Mouse (Mus musculus) frontal cortex, postnatal 36 days (tissue): ENCODE results near the gene Ms4a4d.
"Not testable (repeated sequence)": the region's sequence is repeated elsewhere in the genome, so short reads cannot be mapped to it uniquely, and the experiment has no call there.

Experiments used
- DNase-seq, 2 experiments: peaks; one replicate each; pipeline ENCODE4 v3.0.0; 2022; ENCODE audit warnings: low spot score in 2 of 2

Gene Ms4a4d

DNA sequence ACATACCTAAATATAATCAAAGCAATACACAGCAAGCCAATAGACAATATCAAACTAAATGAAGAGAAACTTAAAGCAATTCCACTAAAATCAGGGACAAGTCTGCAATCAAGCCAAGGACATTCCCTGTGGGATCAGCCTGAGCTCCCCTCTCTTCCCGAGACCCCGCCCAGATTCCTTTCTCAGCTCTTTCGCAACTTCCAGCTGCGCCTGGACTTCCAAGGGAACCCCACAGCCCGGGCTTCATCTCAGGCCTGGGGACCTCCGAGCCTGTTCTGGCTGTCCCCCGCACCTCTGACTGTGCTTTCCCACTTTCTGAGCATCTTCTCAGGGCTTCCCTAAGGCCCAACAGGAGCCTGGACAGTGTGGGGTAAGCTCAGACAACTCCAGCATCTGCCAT is at the start of gene Ms4a4d:
TSS of gene Ms4a4d (plus strand) at position 209 of the 400 bp plus-strand sequence.
- no peak for DNase-seq

DNA sequence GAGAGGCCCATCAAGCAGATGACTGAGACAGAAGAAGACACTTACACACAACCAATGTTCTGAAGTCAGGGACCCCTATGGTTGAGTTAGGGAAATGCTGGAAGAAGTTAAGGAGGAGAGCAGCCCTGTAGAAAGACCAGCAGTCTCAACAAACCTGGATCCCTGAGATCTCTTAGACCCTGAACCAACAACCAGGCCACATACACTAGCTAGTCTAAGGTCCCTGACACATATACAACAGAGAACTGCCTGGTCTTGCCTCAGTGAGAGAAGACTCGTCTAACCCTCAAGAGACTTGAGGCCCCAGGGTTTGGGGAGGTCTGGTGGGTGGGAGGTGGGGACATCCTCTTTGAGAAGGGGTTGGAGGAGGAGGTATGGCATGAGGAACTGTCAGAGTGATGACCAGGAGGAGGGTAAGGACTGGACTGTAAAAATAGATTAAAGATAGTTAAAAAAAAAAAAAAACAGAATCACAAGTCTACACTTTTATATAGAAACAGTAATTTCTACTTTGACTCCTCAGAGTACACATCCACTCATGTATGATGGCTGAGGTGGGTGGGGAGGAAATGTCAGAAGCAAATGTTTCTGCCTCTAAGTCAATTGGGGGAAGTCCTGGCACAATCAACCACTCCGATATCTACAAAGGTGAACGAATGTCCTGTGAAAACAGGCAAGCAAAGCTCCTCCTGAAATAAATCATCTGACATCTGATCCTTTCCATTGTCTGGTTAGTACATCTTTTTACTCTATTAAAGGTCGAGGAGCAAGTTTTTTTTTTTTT is 45.0 kb upstream of the Ms4a4d start:
- no peak for DNase-seq

DNA sequence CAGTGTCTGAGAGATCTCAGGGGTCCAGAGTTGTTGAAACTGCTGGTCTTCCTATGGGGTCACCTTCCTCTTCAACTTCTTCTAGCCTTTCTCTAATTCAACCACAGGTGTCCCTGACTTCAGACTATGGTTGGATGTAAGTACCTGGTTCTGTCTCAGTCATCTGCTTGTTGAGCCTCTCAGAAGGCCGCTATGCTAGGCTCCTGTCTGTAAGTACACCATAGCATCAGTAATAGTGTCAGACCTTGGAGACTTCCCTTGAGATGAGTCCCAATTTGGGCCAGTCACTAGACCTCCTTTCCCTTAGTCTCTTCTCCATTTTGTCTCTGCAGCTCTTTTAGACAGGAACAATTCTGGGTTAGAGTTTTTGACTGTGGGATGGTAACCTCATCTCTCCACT is 43.9 kb upstream of the Ms4a4d start:
- no peak for DNase-seq

DNA sequence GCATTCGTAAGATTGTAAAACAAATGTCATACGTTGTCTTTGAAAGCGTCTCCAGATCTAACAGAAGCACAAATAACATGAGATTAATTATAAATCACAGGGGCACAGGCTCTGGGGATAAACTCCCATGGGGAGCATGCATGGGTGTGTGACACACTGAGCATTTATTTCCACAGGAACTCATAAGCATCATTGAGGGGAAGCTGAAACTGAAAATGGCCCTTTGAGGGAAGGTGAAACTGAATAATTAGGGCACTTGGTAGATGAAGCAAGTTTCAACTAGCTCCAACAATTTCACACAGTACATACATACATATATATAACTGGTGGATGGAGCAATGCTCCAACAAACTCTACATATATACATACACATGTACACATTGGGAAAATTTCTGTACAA is 42.1 kb upstream of the Ms4a4d start:
- DNase-seq = no peak

DNA sequence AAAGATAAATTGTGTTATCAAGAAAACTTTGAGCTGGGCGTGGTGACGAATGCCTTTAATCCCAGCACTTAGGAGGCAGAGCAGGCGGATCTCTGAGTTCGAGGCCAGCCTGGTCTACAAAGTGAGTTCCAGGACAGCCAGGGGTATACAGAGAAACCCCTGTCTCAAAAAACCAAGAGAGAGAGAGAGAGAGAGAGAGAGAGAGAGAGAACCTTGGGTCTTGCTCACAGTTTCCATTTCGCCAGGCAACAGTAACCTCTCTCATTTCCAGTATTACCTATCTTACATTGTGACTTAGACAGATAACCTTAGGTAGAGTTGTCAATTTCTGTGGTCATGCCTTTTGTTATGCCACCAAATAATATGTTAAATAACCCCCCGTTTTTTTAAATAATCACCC is 40.2 kb upstream of the Ms4a4d start:
- no peak for DNase-seq

DNA sequence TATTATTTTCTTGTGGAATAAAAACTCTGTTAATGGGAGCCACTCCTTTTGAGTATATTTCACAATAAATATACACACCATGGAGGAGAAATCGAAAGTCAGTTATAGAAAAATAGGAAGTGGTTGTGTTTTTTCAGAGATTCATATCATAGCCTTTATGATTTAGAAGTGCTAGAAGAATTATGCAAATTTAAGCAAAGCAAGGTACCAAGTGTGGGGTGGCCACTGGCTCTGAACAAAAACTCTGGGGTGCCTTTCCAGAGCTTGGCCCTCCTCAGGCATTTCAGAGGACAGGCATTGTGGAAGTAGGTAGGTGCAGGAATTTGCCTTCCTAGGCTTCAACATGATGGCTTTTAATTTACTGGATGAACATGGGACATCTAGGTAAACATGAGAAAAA is 39.3 kb upstream of the Ms4a4d start:
- DNase-seq = not testable (repeated sequence)

DNA sequence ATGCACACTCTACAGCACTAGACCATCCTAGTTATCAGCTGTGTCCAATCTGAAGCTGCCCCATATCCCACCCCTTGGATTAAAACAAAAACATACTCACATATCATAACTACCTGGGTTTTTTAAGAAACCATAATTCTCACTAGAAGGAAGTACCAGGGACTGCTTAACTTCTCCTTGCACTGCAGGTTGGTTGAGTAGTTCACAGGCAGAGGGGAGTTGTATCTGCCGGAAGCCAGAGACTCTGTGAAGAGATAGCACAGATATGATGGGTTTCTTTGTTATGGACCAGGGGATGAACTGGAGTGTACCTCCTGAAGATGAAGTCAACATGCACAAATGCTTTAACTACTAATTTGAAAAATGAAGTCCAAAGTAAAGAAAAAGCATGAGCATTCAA is 35.8 kb upstream of the Ms4a4d start:
- no peak for DNase-seq

DNA sequence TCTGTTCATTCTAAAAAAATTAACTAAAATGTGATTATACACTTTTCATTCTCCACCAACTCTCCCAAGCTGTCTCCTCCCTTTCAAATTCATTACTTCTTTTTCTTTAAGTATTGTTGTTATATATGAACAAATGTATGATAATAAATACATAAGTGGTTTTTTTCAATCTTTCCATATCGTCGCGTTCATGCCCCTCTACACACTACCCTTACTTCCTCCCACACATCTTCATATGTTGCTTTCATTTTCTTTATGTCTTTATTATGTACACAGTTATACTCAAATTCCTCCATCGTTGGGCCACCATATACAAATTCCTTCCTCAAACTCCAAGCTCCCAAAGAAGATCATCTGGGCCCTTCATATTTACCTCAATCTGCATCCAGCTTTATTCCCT is 35.3 kb upstream of the Ms4a4d start:
- DNase-seq = no peak

DNA sequence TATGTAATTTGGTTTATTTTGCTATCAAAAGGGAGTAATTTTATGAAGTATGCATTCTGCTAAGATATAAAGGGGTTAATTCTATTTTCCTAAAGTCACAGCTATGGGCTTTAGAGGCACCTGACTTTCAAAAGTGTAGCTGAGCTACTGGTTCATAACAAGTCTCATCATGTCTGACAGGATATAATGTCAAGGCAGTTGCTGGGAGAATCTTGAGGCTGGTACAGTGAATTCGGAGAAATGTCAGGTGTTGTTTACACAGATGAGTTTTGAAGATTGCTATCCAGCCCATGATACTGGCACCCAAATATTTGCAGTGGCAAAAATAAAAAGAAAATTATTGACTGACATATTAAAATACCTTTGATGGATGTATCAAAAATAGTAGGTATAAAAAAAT is 31.7 kb upstream of the Ms4a4d start:
- no peak for DNase-seq

DNA sequence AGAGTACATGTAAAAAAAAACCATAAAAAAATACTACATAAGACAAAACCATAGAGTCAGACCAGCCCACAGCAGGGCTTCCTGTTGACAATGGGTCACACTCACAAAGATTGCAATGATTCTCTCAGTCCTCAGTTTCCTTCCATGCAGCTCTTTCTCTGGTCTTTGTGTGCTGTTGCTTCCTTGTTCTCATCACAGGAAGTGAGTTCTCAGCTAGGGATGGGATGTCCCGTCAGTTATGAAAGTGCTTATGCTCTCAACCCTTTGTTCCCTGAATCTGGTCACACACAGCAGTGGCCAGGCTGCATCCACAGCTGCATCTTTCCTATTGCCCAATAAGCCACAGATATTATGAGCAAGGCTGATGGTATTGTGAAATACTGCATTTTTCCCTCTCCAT is 23.1 kb upstream of the Ms4a4d start:
- no peak for DNase-seq

DNA sequence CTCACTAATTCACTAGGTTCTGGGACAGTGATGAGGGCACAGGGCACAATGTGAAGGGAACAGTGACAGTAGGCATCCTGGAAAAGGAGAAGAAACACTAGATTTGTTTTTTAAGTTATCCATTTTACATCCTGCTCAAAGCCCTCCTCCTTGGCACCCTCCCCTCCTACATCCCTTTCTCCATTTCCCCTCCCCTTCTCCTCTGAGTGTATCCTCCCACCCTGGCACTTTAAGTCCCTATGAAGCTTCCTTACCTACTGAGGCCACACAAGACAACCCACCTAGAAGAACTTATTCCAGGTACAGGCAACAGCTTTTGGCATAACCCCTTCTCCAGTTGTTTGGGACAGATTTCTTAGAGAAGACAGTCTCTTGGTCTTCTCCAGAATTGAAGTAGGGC is 20.4 kb upstream of the Ms4a4d start, which contains the start of gene Ms4a6b:
TSS of gene Ms4a6b (plus strand) at position 267 of the 400 bp plus-strand sequence.
- no peak for DNase-seq

DNA sequence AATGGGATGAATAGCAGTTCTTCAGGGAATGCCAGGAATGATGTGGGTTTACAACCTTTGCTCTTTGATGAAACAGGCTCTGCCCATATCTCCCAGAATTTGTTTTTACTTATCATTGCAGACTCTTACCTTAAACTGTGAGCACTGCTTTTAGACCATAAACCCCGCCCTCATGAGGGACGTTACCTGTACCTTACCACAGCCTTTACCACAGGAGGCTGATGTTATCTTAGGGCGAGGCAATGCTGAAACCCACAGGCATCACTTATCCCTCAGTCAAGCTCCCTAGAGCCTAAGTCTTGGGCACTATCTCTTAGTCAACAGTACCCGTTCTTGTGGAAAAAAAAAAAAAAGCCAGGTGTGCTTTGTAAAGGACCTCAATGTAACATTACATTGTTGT is 19.8 kb upstream of the Ms4a4d start:
- DNase-seq = no peak

DNA sequence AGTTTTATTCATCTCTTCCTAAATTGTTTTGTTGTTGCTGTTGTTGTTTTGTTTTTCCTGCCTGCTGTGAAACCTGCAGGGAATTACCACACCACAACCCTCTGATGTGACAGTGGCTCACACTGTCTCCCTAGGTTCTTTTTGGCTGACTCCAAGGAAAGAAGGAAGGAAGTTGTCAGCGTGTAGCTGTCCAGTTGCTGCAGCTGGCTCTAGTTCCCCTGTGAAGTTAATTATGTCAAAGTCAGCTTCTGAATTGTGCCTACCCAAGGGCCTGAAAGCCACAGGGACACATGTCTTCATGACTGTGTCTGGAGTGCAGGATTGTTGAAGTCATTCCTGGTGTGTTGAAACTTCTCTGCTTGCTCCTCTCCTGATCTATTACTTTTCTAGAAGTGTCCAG is 19.2 kb upstream of the Ms4a4d start:
- DNase-seq = not testable (repeated sequence)

DNA sequence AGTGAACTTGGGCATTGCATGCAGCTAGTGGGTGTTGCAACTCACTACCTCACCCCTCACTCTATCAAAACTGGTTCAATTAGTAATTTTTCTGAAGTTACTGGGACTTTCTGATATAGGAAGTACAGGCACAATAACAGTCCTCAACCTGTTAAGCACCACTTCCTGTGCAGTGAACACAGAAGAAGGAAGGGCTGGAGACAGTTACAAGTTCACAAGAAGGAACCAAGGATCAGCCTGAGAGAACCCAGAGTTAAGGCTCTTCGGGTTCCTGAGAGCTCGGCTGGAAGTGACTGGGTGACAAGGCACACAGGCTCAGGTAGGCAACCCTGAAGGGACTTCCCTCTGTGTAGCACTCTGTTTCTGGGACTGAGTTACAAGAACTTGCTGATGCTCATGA is 18.2 kb upstream of the Ms4a4d start:
- not testable (repeated sequence) for DNase-seq

DNA sequence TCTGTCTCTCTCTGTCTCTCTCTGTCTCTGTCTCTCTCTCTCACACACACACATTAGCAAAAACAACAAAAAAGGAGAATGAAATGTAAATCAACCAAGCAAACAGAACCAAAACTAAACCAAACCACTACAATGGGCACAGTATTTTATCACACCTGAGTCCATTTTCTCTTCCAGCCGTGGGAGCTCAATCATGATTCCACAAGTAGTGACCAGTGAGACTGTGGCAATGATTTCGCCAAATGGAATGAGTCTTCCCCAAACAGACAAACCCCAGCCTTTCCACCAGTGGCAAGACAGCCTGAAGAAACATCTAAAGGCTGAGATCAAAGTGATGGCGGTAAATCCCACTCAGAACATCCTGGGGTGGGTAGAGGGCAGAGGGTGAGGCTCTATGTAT is 16.5 kb upstream of the Ms4a4d start:
- no peak for DNase-seq

DNA sequence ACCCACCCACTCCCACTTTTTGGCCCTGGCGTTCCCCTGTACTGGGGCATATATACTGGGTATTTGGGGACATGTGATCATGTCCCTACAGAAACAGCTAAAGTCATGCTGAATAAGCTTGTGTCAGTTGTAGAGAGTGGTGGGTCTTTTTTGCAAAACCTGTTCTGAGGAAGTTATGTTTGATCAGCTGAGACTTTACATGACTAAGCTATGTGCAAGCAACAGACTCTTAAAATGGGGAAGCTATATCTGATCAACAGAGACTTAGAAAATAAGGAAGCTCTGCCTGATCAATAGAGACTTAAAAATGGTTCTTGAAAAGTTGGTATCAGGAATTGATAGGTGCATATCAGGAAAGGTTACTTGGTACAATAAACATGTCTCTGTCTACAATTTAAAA is 3.2 kb upstream of the Ms4a4d start:
- no peak for DNase-seq

DNA sequence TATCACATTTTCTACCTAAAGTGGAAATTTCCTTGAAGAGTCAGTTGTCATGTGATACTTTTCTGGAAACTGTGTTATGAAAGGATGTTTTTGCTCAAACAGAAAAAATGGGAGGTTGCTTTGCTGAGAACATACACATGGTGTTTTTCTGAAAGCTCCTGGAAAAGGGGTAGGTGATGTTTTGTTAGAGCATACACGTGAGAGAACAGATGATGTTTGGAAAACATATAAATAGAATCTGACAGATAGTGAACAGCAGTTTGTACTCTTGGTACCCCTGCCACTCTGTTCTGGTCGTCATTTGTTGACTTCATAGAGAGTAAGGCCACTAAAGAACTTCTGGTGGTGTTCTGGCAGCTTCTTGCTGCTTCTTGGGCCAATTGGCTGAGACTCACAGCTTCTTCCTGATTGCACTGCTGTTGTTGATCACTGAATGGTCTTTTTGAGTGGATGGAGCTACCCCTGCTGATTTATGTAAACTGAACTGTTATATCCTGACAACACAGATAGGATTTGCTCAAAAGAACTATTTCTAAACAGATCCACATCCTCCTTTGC is 2.6 kb upstream of the Ms4a4d start:
- DNase-seq = no peak

DNA sequence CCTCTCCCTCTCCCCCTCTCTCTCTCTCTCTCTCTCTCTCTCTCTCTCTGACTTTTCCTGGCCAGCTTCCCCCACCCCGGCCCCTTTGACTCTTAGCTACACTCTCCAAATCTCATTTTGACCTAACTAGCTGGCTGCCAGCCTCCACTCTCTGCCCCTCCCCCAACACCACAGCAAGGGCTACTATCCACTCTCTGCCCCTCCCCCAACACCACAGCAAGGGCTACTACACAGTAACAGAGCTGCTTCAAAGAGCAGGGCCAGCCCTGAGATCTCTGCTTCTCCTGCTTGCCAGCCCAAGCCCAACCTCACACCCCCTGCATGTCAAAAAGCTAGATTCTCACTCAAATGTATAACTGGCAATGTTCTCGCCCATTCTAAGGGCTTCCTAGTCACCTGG is 735 bp downstream of the Ms4a4d start:
- DNase-seq = no peak

DNA sequence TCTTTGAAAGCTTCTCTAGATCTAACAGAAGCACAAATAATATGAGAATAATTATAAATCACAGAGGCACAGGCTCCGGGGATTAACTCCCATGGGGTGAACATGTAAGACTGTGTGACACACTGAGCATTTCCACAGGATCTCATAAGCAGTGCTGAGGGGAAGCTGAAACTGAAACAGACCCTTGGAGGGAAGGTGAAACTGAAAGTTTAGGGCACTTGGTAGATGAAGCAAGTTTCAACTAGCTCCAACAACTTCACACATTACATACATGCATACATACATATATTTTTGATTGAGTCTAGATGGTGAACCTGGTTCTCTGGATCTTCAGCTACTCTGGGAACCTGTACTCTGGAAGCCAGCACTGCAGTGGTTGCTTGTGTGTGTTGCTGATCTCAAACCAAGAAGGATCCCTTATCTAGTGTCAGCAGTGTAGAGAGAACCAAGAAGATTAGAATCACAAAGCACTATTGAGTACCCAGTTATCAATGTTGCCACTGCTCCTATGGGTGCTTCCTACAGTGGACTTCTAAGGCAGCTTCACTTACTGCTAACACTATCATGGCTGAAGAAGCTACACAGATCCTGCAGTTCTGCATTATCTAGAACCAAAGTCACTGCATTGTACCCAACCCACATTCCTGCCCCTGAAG is 3.7 kb downstream of the Ms4a4d start:
- not testable (repeated sequence) for DNase-seq

DNA sequence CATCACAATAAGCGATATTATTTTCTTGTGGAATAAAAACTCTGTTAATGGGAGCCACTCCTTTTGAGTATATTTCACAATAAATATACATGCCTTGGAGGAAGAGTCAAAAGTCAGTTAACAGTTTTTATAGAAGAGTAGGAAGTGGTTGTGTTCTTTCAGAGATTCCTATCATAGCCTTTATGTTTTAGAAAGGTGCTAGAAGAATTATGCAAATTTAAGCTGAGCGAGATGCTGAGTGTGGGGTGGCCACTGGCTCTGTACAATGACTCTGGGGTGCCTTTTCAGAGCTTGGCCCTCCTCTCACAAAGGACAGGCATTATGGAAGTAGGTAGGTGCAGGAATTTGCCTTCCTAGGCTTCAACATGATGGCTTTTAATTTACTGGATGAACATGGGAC is 7.8 kb downstream of the Ms4a4d start:
- DNase-seq = not testable (repeated sequence)

DNA sequence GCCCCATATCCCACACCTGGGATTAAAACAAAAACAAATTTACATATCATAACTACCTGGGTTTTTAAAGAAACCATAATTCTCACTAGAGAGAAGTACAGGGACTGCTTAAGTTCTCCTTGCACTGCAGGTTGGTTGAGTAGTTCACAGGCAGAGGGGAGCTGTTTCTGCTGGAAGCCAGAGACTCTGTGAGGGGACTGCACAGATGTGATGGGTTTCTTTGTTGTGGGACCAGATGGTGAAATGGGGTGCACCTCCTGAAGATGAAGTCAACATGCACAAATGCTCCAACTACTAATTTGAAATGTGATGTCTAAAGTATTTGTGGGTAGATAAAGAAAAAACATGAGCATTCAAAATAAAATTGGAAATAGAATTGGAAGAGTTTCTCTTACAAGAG is 11.3 kb downstream of the Ms4a4d start:
- DNase-seq = no peak

DNA sequence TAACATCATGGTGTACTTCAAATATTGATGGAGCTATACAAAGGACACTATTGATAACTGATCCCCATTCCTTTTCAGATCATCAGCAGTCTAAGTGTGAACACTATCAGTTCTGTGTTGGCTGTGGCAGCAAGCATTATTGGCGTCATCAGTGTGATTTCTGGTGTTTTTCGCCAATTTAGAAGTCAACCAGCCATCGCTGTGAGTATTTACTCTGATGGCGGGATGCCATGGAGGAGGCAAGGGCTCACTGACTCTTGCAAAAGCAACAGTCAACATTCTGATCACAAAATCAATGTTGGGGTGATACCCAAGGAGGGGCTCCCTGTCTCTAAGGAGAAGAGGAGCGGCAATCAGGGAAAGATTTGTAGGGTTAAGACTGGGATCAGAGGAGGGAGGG is 18.1 kb downstream of the Ms4a4d start:
- no peak for DNase-seq

DNA sequence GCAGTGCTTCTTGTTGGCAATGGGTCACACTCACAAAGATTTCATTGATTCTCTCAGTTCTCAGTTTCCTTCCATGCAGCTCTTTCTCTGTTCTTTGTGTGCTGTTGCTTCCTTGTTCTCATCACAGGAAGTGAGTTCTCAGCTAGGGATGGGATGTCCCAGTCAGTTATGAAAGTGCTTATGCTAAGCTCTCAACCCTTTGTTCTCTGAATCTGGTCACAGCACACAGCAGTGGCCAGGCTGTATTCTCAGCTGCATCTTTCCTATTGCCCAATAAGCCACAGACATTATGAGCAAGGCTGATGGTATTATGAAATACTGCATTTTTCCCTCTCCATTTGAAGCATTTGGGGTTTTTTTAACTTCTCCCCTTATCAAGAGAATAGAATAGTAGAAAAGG is 23.0 kb downstream of the Ms4a4d start:
- DNase-seq = not testable (repeated sequence)
